Mouse (Mus musculus) Muller cell, postnatal 12 days (primary cell): ENCODE measurements at regions not wholly inside any gene's neighbourhood (a gene's known extent, or its start where the extent isn't known, plus 50 kb on each side); places are given as distances from the start of the nearest gene placed in this dataset.

ENCODE experiments used
- DNase-seq: peaks from one replicate; pipeline ENCODE4 v3.0.0-alpha.2; 2015; ENCODE audit errors: inconsistent ontology term

DNA sequence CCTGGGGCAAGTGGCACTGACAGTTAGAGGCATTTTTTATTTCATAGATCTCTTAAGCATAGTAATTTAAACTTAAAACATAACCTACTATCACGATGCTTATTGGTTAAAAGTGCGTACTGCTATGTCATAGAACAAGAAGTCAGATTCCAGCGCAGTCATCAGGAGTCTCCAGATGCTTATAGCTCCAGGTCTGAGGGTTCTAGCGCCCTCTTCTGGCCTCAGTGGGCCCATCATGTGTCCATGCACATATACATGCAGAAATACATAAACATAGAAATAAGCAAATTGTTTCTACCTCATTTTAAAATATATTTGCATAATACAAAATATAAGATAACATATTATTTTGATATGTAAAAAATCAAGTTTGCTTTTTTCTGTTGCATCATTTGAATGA lies 1002.8 kb upstream of the Adgrl2 start:
- no peak for DNase-seq

DNA sequence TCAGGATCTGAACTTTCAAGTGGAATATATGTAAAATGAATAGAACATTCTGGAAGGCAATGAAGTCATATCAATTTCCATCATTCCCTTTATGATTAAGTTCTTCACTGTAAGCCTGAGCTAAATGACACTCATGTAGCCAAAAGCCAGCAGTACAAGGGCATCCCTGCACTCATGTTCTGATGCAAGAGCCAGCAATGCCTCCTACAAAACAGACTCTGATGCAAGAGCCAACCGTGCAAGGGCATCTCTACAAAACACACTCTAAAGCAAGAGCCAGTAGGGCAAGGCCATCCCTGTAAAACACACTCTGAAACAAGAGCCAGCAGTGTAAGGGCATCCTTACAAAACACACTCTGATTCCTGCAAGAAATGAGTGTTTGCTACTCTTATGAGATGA lies 997.4 kb upstream of the Adgrl2 start:
- DNase-seq: no peak

DNA sequence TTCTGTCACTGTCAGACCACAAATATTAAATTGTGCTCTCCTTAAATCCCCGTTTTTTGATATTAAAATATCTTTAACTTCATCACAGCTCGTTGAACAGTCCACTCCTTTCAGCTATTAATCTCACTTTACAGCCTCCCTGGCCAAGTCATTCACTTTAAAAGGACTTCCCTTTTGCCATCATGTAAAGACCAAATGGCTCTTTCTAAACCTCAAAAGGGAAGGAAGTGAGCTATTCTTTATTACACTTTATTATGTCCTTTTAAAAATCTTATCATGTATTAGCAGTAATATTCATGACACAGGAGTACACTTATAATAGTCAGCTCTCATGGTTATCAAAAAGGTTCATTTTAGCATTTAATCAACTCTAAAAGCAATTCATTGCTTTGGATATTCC lies 966.6 kb upstream of the Adgrl2 start:
- DNase-seq: no peak

DNA sequence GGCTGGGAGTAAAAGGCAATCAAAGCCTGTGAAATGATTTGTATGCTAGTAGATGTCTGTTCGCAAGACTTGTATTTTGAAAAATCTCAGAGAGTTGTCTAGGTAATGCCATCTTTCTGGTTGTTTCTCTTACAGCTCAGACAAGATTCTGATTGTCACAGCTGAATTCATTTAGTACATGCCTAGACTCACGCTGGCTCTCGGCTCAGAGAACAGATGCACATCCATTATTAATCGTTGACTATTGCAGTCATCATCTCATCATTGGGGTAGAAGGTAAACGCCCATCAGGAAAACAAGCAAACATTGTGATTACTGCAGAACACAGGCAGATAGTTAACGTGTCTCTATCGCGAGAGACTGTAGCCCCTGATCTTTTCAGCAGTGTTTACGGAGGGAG lies 945.8 kb upstream of the Adgrl2 start:
- DNase-seq: no peak

DNA sequence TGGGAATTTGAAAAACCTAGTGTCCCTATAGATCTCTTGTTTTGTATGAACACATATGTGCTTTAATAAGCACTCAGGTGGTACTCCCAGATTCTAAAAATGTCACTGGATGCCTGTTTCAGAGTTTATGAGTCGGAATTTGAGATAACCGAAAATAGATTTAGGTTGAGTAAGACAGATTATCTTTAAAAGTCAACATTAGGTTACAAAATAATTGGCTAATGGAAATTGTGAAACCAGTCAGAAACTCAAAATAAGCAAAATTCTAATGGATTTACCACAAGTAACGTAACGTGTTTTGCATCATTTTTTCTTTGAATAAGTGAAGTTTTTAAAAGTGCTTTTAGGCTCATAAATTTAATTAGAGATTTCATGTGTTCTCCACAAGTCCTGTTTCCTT lies 944.5 kb upstream of the Adgrl2 start:
- no peak for DNase-seq

DNA sequence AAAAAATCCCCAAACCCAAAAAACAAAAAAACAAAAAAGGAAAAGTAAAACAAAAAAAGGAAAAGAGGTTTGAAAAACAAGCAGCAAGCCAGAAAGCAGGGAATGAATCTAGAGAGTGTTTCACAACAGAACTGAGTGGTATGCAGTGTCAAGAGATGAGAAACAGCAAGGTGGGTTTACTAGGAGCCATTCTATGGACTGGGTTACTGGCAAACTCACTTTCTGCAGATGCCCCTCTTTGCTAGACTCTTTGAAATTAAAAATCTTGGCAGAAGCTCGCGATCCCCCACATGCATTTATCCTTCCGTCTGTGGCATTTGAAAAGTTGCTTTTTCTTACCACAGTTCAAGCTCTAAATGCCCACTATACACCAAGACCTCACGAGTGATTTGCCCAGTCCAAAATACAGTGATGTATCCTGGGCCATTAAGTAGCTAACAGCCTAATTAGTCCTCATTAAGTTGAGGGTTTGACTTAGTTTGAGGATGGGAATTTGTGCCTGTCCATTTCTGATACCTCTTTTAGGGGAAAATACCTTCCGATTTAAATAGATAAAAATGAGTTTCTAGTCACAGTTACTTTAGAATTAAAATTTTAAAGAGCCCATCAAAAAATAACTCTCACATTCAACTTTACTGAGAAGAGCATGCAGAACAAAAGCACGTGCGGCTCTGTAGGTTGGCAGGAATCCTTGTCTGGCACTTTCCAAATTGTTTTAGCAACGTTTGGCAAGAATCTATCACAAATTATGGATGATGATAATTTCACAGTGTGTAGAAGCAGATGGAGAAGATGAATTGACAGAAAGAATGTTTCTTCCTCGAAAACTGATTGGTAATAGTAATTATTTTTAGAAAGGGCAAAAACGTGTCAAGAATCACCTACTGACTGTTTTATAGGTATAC lies 938.4 kb upstream of the Adgrl2 start:
- no peak for DNase-seq

DNA sequence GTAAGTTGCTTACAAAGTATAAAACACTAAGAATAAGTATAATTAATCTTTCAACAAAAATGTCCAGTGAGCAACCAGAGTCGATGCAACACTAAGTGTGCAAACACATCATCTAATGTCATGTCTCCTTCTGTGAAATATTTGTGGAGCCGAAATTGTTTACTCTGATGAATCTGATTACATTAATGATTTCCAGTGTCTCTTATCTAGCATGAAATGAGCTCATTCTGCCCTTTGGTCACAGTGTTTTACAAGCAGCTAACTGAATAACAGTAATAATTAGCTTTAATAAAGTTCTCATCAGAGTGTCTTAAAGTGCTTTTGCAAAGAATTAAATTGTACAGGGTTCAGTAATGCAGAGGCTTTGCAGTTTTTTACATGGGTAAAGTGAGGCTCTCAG lies 929.9 kb upstream of the Adgrl2 start:
- DNase-seq: no peak

DNA sequence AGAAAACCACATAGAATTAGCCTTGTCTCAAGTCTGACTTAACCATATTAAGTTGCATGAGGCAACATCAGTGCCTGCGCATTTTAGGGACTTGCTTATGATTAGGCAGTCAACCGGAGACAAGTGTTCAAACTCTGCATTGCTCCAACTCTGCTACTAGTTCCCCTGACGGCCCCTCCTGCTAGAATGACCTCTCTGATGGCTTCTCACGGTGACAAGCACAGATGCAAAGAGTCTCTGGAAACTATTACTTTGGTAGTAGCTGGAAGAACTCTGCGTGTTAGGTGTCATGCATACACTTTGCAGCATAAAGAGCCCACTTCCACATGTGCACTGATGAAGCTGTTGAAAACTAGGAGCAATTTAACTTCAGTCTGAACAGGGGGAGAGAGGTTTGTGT lies 927.8 kb upstream of the Adgrl2 start:
- no peak for DNase-seq

DNA sequence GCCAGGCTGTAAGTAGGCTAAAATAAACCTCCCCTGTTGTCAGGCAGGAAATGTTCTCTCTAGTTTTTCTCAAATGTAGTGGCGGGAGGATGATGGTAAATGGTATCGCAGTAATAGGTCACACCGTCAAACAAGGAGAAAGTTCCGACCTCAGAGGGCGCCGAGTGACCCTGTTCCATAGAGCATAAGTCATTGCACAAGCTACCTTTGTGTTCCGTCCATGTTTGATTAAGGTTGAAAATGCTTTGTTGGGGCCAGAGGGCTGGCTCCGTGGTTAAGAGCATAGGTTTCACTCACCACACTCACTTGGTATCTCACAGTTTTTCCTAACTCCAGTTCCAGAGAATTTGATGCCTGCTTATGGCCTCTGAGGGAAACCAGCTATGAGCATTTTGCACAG lies 920.4 kb upstream of the Adgrl2 start:
- DNase-seq: no peak

DNA sequence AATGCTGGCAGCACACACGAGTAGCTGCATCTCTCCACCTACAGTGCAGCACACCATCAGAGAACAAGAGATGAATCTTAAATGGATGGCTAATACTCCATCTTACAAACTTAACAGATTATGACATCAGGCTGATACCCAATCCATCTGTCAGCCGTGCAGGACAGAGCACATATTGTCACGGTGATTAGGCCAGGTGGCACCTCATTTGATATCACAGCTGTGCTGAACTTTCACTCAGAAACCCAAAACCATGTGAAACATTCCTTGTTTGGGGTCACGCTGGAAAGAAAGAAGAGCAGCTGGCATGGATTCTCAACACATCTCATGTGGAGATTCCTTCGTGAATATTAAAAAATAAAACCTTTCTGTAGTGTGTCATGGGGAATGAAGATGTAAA lies 911.4 kb upstream of the Adgrl2 start:
- DNase-seq: no peak

DNA sequence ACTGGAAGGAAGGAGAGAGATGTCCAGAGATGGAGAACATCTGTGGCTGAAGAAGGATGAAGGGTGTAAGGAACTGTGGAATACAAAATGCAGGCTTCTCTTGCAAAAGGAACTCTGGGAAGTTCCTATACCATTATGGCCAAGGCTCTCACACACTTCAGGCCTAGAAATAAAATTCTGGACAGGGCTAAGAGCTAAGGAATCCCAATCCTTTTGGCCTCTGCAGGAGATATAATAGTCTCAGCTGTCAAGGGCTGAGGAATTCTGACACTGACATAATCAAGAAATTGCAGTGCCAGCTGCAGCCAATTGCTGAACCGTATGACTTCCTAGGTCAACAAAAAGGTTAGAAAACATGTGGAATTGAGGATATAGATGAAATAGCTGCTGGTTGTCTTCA lies 886.2 kb upstream of the Adgrl2 start:
- DNase-seq: no peak

DNA sequence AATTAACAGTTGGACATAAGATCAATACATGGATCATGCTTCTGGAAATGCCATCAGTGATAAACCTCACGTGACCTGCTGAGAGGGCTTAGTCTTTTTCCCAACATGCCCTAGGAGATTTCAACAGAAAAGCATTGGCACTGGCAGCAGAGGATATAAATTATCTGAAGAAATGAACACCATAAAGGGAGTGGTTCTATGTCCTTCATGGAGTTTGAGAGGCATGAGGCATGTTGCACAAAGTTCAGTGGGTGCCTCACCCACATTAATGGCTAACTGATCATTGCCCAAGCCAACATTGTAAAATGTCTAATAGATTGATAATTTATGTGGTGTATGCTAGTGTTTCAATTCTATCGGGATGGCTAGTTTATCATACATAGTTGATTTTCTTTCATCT lies 875.6 kb upstream of the Adgrl2 start:
- DNase-seq: no peak

DNA sequence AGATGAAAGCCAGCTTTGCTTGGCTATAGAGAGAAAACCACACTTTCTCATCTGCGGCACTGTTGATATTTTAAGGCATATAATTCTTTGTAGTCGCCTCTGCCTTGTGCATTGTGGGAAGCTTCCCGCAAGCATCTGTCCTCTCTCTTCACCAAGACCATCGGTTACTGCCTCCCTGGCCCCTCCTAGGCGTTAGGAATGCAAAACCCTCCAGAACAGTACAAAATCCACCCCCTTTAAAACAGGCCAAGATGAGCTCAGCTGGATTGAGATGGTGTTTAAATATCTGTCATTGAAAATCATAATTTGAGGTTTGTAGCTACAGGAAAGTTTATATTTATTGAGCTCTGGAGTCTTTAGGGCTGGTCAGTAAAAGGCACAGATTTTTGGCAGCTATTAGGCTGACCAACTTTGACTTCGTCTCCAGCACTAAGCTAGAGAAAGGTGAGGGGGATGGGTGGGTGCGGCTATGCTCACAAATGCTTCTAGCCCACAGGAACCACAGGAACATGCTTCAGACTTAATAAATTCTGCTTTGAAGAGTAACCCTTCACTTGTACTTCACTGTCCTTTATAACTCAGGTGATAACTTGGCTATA lies 856.7 kb upstream of the Adgrl2 start:
- DNase-seq: no peak

DNA sequence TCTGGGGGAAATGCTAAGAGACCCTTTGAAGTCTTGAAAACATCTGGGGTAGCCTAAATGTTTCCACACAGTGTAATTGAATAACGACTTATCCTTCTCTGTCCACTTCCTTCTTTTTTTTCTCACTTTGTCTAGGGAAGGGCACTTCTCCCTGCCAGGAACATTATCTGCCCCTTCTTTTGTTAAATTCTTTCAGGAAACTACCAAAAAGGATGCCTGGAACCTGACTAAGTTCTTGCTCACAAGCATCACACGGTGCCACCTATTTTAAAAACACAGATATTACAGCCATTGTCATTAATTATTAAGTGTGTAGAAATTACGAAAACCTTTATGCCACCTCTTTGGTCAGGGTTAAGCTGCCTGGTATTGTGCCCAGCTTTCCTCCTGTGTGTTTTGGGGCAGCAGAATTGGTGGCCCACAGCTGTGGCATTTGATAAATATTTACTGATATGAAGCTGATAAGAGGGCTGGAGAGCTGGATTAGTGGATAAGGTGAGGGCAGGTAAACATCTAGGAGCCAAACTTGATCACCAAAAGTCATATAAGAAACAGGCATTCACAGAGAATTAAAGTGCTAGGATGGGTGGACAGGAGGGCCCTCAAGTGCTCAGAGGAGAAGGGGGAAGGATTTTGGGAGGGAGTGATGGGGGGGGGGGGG lies 855.6 kb upstream of the Adgrl2 start:
- no peak for DNase-seq

DNA sequence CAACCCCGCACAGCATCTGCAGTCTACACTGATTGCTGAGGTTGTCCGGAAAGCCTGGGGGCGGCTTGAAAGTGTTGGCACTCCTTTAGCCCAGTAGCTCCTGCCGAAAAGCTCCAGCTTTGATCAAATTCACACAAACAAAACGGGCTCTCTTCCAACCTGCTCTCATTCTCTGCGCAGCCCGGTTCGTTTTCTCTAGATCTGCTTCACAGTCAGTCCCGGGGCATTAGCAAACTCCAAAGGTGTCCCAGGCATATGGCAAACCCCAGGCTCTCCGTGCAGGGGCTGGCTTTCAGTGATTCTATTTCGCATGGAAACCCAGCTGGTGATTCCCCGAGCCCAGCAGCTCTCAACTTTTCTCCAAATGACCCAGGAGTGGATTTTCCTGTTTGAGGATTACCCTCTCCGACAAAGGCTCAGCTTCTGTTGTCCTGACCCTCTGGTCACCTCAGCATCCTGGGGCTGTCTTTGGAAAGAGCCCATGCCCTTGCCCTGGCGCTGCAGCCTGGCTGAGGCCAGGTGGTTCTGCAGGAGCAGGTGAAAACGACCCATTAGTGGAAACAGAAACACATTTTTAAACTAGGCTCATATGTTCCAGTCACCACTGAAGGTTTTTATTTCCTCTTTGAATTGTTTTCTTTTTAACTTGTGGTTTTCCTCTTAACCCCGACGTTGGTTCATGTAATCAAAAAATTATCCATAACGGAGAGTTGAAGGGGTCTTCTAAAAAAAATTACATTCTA lies 854.9 kb upstream of the Adgrl2 start:
- peak; percentile 7 for DNase-seq

DNA sequence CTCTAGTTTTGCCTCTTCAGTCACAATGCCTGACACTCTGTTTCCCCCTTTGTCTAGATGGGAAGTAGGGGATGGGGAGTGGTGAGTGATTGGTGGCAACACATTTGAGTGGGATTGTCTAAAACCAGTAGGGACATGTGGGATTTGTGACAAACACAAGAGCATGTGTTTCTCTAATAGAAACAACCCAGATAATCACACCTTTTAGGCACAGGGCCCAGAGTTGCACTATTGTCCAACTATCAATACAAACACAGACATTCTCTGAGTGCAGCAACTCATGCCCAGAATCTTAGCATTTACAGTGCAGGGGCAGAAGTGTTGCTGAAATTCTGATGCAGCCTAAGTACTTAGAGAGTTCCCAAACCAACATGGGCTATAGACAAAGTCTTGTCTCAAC lies 847.6 kb upstream of the Adgrl2 start:
- peak; percentile 3 for DNase-seq

DNA sequence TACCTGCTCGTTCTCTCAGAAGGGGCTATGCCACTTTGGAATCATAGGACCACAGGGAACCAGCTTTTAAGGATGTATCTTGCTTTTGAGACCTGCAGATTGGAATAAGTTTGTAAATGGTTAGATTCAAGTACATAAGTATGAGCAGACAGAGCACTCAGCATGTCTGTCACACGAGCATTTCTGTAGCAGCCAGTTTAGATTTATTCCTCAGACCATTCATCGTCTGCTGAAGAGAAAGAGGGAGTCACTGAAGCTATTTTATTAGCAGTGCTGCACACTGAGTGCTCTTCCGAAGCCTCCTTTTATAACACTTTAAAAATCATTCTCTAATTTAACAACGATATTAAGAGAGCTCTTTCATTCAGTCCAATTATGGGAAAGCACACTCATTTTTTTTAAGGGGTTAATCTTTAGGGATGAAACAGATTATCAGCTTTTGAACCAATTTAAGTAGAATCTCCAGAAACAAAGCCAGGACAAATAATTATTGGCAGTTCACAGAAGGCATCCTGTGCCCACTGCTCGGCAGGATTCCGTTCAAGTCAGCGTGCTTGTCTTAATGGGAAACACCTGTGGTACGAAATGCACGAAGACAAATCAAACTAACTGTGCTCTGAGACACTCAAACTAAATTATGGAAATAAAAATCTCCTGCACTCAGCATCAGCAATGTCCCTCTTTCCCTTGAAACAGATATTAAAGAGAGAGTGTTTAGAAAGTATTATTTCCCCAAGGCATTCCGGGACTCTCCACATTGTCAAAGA lies 846.3 kb upstream of the Adgrl2 start:
- DNase-seq: peak; percentile 5

DNA sequence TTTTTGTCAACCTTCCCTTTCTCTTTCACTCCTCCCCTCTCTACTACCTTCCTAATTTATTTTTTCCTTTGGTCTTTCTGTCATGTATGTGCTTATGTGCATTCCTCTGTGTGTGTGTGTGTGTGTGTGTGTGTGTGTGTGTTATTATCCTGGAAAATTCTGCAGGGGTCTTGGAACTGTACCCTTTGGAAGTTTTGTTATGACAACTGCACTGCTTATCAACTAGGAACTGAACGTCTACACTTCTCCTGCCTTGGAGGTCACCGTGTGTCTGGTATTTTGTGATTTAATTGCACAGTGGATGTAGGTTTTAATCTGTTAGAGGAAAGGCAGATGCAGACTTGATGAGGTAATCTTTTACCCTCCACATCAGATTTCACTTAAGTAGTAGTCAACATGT lies 836.8 kb upstream of the Adgrl2 start:
- DNase-seq: no peak

DNA sequence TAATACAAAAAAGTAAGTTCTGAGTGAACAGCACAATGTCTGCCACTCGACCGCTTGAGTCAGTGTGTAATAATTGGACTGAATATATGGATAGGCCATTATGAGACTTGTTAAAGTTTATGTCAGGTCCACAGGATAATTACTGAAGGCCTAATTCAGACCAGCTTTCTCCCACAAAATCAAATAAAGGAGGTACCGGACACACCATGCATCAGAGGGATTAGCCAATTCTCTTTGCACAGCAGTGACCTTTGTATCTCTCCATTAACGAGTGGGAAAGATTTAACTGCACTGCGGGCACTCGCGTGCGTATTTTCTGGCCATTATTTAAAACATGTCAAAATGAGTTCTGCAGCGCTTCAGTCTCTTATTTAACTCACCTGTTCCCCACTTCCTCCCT lies 836.4 kb upstream of the Adgrl2 start:
- no peak for DNase-seq

DNA sequence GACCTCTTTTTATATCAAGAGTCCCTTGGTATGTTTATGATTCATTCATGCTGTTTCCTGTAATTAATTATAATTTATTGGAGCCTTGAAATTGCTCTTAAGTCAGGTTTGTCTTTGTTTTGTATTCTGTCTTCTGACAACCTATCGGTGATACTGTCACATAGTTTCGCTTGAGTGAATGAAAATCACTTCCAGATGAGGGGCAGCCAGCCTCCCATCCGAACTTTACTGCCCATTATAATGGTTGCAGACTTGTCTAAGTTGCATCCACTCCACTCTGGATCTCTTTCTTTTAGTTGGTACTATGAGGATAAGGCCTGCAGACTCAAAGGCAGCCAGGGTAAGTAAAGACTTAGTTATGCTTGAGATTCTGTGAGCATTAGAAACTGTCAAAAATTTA lies 830.3 kb upstream of the Adgrl2 start:
- DNase-seq: no peak

DNA sequence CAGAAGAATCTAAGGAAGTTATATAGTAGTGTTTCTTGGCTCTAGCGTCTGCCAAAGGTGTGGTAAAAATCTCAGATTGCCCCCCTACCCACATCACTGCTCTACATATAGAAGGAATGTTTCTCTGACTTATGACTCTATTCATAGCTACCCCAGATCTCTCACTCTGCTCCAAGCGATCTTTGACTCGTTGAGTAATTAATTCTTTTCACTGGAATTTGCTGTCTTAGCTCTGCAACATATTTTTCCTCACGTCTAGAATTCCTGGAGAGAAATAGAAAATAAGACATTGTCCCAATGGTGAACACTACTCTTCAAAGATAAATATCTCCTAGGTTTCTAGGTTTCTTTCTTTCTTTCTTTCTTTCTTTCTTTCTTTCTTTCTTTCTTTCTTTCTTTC lies 829.5 kb upstream of the Adgrl2 start:
- no peak for DNase-seq

DNA sequence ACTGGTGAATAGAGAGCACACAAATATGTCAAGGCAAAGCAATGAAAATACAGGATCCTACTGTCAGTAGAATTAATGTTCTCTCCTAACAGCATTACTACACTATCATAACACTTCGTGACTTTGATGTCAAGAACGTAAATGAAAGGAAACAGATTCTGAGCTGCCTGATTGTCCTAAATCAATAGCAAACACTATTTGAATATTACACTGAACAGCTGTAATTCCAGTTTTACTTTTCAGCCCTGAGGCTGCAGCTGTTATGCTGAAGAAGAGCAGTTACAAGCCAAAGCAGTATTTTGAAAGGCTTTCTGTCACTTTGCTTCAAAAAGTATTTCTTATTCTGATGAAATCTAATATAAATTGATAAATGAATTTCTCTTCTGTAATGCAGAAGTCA lies 828.7 kb upstream of the Adgrl2 start:
- DNase-seq: no peak
